Mouse (Mus musculus) neural tube, embryonic 15.5 days (tissue): Measurements from ENCODE around the gene Zdhhc17. TPM values are rescaled to one million over a fixed set of nuclear protein-coding genes. Genes with fewer than 3 reads are reported as not detected.

ENCODE experiments used
- ATAC-seq: fragments of 200-750 bp; cut with Nextera tagmentation; 2 replicates; pipeline ENCODE4 v1.8.0; 2017; ENCODE audit warnings: mild to moderate bottlenecking, moderate TSS enrichment, moderate library complexity; ENCODE audit not compliant: low FRiP score
- H3K27ac ChIP-seq: fragments of 300-500 bp; sonication (generic); replicated peaks from 2 replicates; pipeline ENCODE4 v1.5.1; 2015; ENCODE audit warnings: mild to moderate bottlenecking, inconsistent platforms
- H3K27me3 ChIP-seq: fragments of 300-500 bp; sonication (generic); replicated peaks from 2 replicates; pipeline ENCODE4 v1.6.1; 2015; ENCODE audit warnings: inconsistent platforms
- H3K36me3 ChIP-seq: fragments of 300-500 bp; sonication (generic); 2 replicates; pipeline ENCODE4 v1.6.1; 2015; ENCODE audit warnings: inconsistent platforms
- H3K4me1 ChIP-seq: fragments of 300-500 bp; sonication (generic); 2 replicates; pipeline ENCODE4 v1.6.1; 2015; ENCODE audit warnings: inconsistent platforms
- H3K4me2 ChIP-seq: fragments of 300-500 bp; sonication (generic); 2 replicates; pipeline ENCODE4 v1.6.1; 2015; ENCODE audit warnings: inconsistent platforms, mild to moderate bottlenecking, moderate library complexity
- H3K4me3 ChIP-seq: fragments of 300-500 bp; sonication (generic); replicated peaks from 2 replicates; pipeline ENCODE4 v1.5.1; 2015; ENCODE audit warnings: mild to moderate bottlenecking, inconsistent platforms
- H3K9ac ChIP-seq: fragments of 300-500 bp; sonication (generic); replicated peaks from 2 replicates; pipeline ENCODE4 v1.6.1; 2015; ENCODE audit warnings: mild to moderate bottlenecking, inconsistent platforms
- H3K9me3 ChIP-seq: fragments of 300-500 bp; sonication (generic); replicated peaks from 2 replicates; pipeline ENCODE4 v1.6.1; 2016; ENCODE audit warnings: inconsistent platforms
- WGBS: fragments of 180-500 bp; shearing (Covaris S2); methylation state at CpG from one replicate; pipeline ENCODE4 v1.1.7; 2015; ENCODE audit warnings: mixed read lengths; 5-methylcytosine and 5-hydroxymethylcytosine counted together
- polyA plus RNA-seq: library from polyadenylated mRNA; unstranded; fragments of >200 nt; fragmentation: Nextera tagmentation; extraction: Ambion mirVana; gene quantifications from 2 replicates; pipeline ENCODE4 v1.2.1, GENCODE M21; 2015

Gene Zdhhc17
- polyA plus RNA-seq, 1 experiment from 2014 or later: 53.5 TPM

DNA sequence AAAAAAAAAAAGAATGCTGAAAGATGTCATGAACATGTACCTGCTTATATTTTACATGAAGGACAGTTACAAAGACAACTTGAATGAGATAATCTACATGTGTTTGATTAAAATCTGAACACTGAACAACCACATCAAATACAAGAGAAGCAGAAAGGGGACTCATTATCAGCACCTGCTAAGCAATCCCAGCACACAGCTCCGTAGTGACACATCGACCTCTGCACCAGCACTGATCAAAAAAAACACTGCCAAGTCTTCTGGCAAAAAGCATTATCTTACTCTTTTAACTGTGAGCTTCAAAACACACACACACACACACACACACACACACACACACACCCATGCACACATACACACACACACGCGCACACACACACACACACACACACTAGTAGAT, 58.2 kb downstream of the Zdhhc17 start:
- no peaks in the 10 kb centered on the region for H3K9me3 ChIP-seq
- H3K9ac ChIP-seq: no peak overlapping the region
- 0 out of 2 replicates have a peak overlapping the region, but pooled peaks have one; percentile 54 for H3K27ac ChIP-seq
- ATAC-seq: no peak
- no peak overlapping the region for H3K4me3 ChIP-seq
- peaks cover 29% of the 10 kb centered on the region for H3K36me3 ChIP-seq
- H3K27me3 ChIP-seq: no peaks in the 10 kb centered on the region
- 0 out of 2 replicates have a peak, but pooled peaks cover 2% of the 10 kb centered on the region for H3K4me1 ChIP-seq
- 85% methylated on average over 4 of the region's 4 CpGs for WGBS
- H3K4me2 ChIP-seq: no peak overlapping the region

DNA sequence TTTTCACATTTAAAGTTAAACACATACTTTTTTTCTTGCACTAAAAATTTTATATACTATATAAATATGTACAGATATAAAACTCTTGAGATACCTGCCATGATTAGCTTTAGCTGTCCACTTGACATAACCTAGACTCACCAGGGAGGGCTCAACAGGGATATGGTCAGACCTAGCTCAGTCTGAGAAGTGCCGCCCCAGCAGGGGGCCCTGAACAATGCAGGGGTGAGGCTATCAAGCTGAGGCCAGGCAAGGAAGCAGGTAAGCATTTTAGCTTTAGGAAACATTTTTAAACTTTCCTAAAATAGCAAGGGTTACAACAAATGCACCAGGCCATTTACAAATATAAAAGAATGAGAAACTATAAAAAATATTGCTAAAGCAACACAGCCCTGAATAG, 58.8 kb downstream of the Zdhhc17 start:
- H3K27me3 ChIP-seq: no peaks in the 10 kb centered on the region
- no peaks in the 10 kb centered on the region for H3K9me3 ChIP-seq
- no peak overlapping the region for H3K4me3 ChIP-seq
- no peak for ATAC-seq
- H3K36me3 ChIP-seq: peaks cover 32% of the 10 kb centered on the region
- H3K9ac ChIP-seq: no peak overlapping the region
- H3K4me2 ChIP-seq: no peak overlapping the region
- WGBS: 97% methylated on average over 1 of the region's 1 CpGs
- no peak overlapping the region for H3K27ac ChIP-seq
- H3K4me1 ChIP-seq: 0 out of 2 replicates have a peak, but pooled peaks cover 2% of the 10 kb centered on the region

DNA sequence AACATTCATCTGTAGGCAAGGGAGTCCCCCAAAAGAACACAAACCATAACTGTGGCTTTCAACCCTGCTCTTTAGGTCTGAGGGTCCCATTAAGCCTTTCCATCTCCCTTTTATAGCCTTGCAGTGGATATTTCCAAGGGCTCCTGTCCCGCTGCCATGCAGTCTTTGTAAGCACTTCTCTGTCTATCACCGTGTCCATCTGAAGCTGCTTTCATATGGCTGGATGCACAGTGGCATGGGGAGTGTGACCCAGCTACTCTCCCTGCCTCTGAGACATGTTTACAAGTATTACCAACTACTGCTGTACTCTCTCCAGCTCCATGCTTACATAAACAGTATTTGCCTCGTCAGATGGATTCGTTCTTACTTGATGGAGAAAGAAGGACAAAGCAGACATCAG, 62.4 kb downstream of the Zdhhc17 start:
- Histone ChIP-seq H3K27me3 (no peaks in the 10 kb centered on the region), H3K4me3 (no peak overlapping the region), H3K4me2 (no peak overlapping the region), H3K9me3 (no peaks in the 10 kb centered on the region), H3K27ac (no peak overlapping the region), H3K36me3 (peaks cover 38% of the 10 kb centered on the region), H3K4me1 (no peaks in the 10 kb centered on the region), H3K9ac (no peak overlapping the region)
- 84% methylated on average over 4 of the region's 4 CpGs for WGBS
- no peak for ATAC-seq

DNA sequence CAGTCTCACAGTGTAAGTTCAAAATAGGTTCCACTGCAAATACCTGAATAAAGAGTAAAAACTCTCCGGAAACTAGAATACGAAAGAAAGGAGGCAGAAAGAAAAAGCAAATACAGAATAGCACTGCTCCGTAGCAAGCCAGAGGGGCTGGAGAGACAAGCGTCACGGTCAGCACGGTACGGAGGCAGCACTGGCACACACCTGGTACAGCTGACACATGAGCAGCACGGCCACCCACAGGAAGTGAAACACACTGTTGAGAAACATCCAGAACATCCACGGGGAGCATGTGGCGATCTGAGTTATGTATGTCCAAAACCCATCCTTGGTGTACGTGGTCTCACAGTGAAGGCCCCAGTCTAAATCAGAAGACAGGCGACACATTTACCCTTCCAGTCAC, 64.0 kb downstream of the Zdhhc17 start:
- Histone ChIP-seq H3K4me3 (no peak overlapping the region), H3K27ac (no peak overlapping the region), H3K4me2 (no peak overlapping the region), H3K27me3 (no peaks in the 10 kb centered on the region), H3K36me3 (peaks cover 43% of the 10 kb centered on the region), H3K9me3 (no peaks in the 10 kb centered on the region), H3K9ac (no peak overlapping the region), H3K4me1 (no peaks in the 10 kb centered on the region)
- WGBS: 90% methylated on average over 12 of the region's 12 CpGs
- ATAC-seq: no peak

DNA sequence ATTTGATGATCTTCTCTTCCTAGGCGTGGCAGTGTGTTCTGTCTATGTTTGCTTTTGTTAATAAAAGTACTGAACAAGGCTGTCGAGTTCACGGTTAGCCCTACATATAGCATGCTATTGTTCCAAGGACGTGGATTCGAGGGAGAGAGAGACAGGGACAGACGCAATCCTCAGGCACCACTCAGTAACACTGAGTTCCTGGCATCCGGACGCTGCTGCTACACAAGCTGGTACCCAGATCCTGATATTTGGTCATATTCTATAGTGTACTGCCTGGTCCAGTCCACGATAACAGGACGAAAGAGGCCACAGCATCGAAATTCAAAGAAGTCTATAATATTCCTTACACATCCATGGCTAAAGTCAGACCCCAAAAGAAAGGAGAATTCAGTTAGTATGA, 65.8 kb downstream of the Zdhhc17 start:
- 0 out of 2 replicates have a peak, but pooled peaks cover under 1% of the 10 kb centered on the region for H3K4me1 ChIP-seq
- peaks cover 36% of the 10 kb centered on the region for H3K36me3 ChIP-seq
- H3K27me3 ChIP-seq: no peaks in the 10 kb centered on the region
- H3K4me3 ChIP-seq: no peak overlapping the region
- no peaks in the 10 kb centered on the region for H3K9me3 ChIP-seq
- no peak for ATAC-seq
- 93% methylated on average over 11 of the region's 11 CpGs for WGBS
- no peak overlapping the region for H3K27ac ChIP-seq
- H3K9ac ChIP-seq: no peak overlapping the region
- H3K4me2 ChIP-seq: no peak overlapping the region

DNA sequence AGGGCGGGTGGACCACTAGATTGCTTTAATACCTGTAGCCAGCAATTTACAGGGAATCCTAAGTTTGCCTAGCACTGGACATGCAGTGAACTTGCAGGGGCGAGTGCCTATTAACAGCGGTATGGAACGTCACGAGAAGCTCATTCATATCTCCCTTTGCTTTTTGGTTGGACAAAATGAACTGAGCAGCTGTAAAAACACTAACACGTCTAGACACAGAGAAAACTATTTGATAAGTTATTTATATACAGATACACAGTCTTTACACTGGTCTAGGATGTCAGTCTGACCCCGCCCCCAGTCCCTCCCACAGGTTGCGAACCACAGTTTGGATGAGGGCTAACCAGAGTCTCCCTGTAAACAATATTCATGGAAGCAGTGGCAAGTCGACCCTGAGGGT, 67.1 kb downstream of the Zdhhc17 start:
- Histone ChIP-seq H3K4me3 (no peak overlapping the region), H3K36me3 (peaks cover 37% of the 10 kb centered on the region)
- 94% methylated on average over 9 of the region's 9 CpGs for WGBS

DNA sequence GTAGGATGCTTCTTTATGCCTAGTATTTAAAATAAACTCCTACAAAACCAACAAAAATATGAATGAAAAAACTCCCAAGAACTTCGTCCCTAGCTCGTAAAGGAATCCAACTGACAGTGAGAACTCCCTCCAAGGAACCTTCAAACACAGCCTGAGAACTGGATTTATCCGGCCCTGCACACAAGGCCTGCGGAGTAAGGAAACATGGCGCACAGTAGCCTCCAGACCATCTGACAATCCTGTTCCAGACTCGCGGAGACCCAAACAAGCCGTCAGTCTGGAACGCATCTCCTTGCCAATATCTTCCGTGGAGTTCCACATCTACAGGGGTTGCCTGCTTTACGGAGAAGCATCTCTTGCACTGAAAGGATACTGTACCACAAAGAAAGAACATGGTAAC, 68.0 kb downstream of the Zdhhc17 start:
- Histone ChIP-seq H3K9ac (no peak overlapping the region), H3K27ac (no peak overlapping the region), H3K9me3 (no peaks in the 10 kb centered on the region), H3K4me2 (no peak overlapping the region), H3K36me3 (peaks cover 31% of the 10 kb centered on the region), H3K4me3 (no peak overlapping the region), H3K4me1 (0 out of 2 replicates have a peak, but pooled peaks cover 2% of the 10 kb centered on the region), H3K27me3 (no peaks in the 10 kb centered on the region)
- WGBS: 93% methylated on average over 11 of the region's 11 CpGs
- no peak for ATAC-seq

More for the DNA sequence above, 67.1 kb downstream of the Zdhhc17 start:
- H3K9ac ChIP-seq: no peak overlapping the region
- no peaks in the 10 kb centered on the region for H3K27me3 ChIP-seq
- no peak overlapping the region for H3K4me2 ChIP-seq
- no peaks in the 10 kb centered on the region for H3K9me3 ChIP-seq
- H3K4me1 ChIP-seq: 0 out of 2 replicates have a peak, but pooled peaks cover 2% of the 10 kb centered on the region
- ATAC-seq: no peak
- H3K27ac ChIP-seq: no peak overlapping the region

DNA sequence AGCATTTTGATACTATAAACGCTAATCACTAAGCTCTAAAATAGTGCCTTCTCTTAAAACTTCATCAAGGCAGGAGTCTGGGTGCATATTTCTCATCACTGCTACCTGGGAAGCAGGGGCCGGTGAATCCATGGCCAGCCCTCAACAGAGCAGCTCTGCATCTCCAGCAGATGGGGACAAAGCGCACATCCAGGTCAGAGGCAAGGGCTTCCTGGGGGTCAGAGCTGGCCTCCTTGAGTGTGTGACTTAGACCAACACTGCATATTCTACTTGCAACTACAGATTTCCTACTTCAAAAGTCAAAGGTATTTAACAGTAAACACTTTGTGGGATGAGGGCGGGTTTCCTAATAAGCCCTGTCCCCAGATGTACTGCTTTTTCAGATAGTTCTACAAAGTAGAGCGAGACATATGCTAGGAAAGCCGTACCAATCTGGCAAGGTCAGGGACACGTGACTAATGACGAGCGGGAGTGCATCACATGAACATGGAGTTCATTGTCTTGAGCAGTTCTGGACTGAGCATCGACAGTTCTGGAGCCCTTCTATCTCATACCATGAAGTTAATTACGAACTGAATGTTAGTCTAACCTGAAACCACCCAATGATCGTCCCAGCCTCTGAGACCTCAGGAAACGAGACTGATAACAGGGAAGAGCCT, 69.1 kb downstream of the Zdhhc17 start:
- ATAC-seq: no peak
- Histone ChIP-seq H3K27me3 (no peaks in the 10 kb centered on the region), H3K4me1 (0 out of 2 replicates have a peak, but pooled peaks cover 2% of the 10 kb centered on the region), H3K9me3 (no peaks in the 10 kb centered on the region), H3K36me3 (peaks cover 23% of the 10 kb centered on the region), H3K4me2 (no peak overlapping the region), H3K9ac (no peak overlapping the region), H3K27ac (no peak overlapping the region), H3K4me3 (no peak overlapping the region)
- 86% methylated on average over 13 of the region's 13 CpGs for WGBS

DNA sequence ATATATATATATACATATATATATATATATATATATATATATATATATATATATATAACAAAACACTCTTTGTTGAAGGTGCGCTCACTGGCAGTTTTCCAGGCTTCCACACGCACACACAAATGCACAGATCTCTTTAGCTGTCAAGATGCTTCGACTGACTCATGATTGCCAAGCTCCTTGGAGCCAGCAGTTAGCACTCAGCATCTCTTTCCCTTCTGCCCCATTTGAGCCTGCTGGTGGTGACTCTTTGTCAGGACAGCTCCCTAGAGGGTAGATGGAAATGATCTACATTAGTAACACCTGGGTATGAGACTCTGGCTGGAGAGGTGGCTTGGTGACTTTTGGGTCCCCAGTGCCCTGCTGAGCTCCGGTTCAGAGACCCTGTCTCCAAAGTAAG, 70.2 kb downstream of the Zdhhc17 start:
- H3K27me3 ChIP-seq: no peaks in the 10 kb centered on the region
- 57% methylated on average over 4 of the region's 4 CpGs for WGBS
- H3K36me3 ChIP-seq: peaks cover 23% of the 10 kb centered on the region
- H3K4me3 ChIP-seq: no peak overlapping the region
- H3K4me2 ChIP-seq: no peak overlapping the region
- no peaks in the 10 kb centered on the region for H3K9me3 ChIP-seq
- no peak overlapping the region for H3K27ac ChIP-seq
- no peak for ATAC-seq
- 0 out of 2 replicates have a peak, but pooled peaks cover 2% of the 10 kb centered on the region for H3K4me1 ChIP-seq
- H3K9ac ChIP-seq: no peak overlapping the region

DNA sequence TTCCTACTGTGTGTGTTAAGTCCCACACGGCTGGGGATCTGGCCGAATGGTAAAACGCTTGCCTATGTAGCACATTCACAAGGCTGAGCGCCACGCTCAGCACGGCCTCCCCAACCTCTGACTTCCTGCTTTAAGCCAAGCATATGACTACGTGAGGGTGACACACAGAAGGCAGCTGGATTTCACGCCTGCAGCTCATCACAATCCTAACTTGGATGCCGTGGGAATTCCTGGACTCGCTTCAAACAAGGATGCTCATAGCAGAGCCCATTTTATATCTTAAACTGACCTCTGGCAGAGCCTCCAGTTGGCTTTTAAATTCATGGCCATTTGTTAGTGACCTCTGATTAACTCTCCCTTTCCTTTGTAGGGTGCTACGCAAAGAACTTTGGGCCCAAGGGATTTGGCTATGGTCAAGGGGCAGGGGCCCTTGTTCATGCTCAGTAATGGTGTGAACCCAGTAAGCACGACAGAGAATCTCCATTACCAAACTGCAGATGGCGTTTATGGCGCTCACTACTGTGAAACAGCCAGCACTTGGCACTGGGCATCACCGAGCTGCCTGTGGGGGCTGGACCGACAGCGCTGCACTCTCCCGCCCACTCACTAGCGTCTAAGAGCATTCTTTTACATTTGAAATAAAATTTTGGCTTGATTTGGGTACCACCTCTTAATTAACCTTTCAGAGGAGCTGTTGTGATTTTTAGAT, 70.9 kb downstream of the Zdhhc17 start:
- H3K4me1 ChIP-seq: 0 out of 2 replicates have a peak, but pooled peaks cover 2% of the 10 kb centered on the region
- no peak overlapping the region for H3K4me3 ChIP-seq
- ATAC-seq: 0 out of 2 replicates have a peak, but pooled peaks have one; percentile 23
- H3K9ac ChIP-seq: no peak overlapping the region
- no peak overlapping the region for H3K27ac ChIP-seq
- no peak overlapping the region for H3K4me2 ChIP-seq
- 82% methylated on average over 19 of the region's 19 CpGs for WGBS
- no peaks in the 10 kb centered on the region for H3K9me3 ChIP-seq
- H3K27me3 ChIP-seq: no peaks in the 10 kb centered on the region
- H3K36me3 ChIP-seq: peaks cover 20% of the 10 kb centered on the region

DNA sequence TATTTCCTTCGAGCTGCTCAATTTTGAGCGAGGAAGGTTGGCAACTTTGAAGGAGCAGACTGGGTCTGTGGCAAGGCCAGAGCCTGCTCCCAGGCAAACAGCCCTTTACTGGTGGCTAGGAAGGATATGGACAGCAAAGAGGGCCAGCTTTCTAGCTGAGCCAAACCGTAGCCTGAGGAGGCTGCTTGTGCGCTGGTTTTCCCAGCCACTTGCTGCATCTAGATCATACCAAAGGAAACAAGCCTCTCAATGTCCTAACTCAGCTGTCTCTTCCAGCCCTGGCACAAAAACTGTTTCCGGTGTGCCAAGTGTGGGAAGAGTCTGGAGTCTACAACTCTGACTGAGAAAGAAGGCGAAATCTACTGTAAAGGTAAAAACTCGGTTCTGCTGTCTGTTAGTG, 71.6 kb downstream of the Zdhhc17 start:
- WGBS: 93% methylated on average over 7 of the region's 7 CpGs
- Histone ChIP-seq H3K9me3 (no peaks in the 10 kb centered on the region), H3K4me2 (no peak overlapping the region), H3K4me3 (no peak overlapping the region), H3K27me3 (no peaks in the 10 kb centered on the region), H3K9ac (no peak overlapping the region), H3K27ac (no peak overlapping the region), H3K36me3 (peaks cover 17% of the 10 kb centered on the region), H3K4me1 (0 out of 2 replicates have a peak, but pooled peaks cover 2% of the 10 kb centered on the region)
- no peak for ATAC-seq

DNA sequence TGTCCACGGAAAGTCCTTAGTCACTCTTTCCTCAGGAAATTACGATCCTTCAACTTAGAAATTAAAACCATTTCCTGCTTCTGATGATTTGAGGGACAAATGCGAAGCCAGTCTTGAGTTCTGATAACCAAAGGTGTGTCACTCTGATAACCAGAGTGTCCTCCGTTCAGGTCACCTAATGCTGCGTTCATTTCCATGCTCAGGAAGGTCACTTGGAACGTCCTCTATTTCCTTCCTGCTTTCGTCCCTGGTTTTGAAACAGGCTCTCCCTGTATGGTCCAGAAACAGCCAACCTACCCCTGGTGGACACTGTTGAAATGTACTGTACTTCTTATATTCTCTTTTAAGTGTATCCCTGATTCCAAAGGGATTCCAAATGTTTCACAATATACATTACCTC, 74.3 kb downstream of the Zdhhc17 start:
- Histone ChIP-seq H3K4me1 (peaks cover 21% of the 10 kb centered on the region), H3K4me2 (no peak overlapping the region), H3K9me3 (no peaks in the 10 kb centered on the region), H3K27me3 (no peaks in the 10 kb centered on the region), H3K27ac (no peak overlapping the region), H3K9ac (no peak overlapping the region), H3K4me3 (no peak overlapping the region), H3K36me3 (peaks cover 7% of the 10 kb centered on the region; the same call in 1 of the 2 replicates)
- WGBS: 87% methylated on average over 7 of the region's 7 CpGs
- no peak for ATAC-seq
